Mouse (Mus musculus): Measurements from ENCODE around the gene Scaf1.

The Scaf1 gene

DNA sequence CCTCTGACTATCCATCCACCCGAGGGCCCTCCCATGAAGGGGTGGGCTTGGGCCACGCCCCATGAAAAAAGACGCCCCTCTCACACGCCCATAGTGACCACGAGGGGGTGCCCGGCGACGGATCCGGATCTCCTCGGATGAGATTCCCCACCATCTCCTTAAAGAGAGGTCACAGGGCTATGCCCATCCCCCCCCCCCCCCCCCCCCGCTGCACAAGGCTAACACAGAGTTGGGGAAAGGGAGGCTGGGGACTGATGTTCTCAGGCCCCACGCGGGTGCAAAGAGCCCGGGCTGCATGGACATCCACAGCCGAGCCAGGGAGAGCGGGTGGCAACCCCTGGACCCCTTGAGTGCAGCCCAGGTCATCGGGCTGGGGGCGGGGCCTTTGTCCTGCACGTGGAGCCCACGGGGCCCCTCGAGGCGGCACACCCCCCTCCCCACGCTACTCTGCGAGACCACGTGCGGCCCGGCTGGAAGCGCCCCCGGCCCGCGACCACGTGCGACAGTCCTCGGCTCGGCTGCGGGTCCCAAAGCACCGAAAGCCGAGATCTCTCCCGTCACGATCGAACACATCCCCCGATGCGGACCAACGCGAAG, 30.5 kb downstream of the Scaf1 start:
- DNase-seq (ENCODE audit: low read depth, low spot score) = peak; percentile 72

GRCm38 (mm10) chr7:44984833-44985164, 31.4 kb downstream of the Scaf1 start:
- DNase-seq (ENCODE audit: low read depth, low spot score) = no peak

DNA sequence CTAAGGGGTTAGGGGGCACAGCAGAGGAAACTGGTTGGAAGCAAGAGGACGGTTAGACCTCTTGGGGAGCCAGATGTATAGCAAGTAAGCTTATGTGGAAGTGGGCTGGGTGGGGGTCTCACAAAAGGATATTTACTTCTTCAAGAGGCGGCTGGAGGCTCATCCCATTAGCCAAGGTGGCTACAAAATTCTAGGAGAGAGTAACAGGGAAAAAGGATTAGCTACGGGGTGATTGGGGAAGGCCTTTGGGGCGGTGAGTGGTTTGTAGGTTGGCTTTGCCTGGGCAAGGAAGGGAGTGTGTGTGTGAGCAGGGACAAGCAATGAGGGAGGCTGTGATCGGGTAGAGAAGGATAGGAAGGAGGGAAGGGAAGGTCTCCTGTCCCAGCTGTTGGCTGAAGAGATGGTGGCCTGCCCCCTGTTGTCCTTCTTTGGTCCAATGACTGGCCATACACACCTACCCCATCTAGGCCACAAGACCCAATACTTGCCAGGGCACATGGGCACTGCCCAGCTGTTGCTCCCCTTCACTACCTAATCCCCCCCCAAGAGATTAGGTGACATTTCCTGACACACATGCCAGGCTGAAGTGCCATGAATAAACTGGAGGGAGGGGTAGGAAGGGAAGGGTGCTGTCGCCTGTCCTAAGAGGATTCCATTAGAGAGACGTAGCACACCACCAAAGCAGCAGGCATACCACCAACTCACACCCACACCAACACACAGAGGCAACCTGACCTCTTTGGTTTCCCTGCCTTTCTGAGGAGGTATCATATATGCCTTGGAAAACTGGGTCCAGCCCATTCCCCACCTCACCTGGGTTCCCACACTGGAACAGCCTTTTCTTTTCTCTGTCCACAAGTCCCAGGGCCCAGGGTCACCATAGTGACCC, 32.0 kb downstream of the Scaf1 start:
- DNase-seq (ENCODE audit: low read depth, low spot score) = no peak

DNA sequence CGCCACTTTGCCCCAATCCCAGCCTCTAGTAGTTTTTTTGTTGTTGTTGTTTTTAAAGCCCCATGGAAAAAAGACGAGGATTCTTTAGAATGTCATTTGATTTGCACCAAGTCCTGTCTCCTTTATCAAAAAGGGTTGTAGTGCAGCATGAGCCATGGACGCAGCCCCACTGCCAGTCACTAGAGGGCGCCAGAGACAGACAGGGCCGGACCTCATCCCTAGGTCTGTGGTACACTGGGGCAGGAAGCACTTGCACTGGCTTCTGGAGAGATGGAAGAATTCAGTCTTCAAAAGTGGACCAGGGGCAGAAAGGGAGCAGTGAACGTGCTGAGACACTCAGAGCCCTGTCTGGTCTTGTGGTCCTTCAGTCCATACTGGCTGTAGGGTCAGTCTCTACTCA, 33.1 kb downstream of the Scaf1 start:
- DNase-seq (ENCODE audit: low read depth, low spot score) = peak; percentile 89

GRCm38 (mm10) chr7:44981539-44981938, 34.6 kb downstream of the Scaf1 start:
- no peak for DNase-seq (ENCODE audit: low read depth, low spot score)

- DNase-seq (ENCODE audit: low read depth, low spot score) = no peak
These were observed 37.9 kb downstream of the Scaf1 start for GRCm38 (mm10) chr7:44978300-44978699.

GRCm38 (mm10) chr7:44975117-44975419, 41.1 kb downstream of the Scaf1 start:
- no peak for DNase-seq (ENCODE audit: low read depth, low spot score)

- DNase-seq (ENCODE audit: low read depth, low spot score) = peak; percentile 81
These were observed 41.6 kb downstream of the Scaf1 start, which contains the start of gene Cpt1c for GRCm38 (mm10) chr7:44974383-44975116. TSS of gene Cpt1c (minus strand) at chr7:44974851.

- DNase-seq (ENCODE audit: low read depth, low spot score) = peak; percentile 5
These were observed 42.6 kb downstream of the Scaf1 start for GRCm38 (mm10) chr7:44973415-44974130.

DNA sequence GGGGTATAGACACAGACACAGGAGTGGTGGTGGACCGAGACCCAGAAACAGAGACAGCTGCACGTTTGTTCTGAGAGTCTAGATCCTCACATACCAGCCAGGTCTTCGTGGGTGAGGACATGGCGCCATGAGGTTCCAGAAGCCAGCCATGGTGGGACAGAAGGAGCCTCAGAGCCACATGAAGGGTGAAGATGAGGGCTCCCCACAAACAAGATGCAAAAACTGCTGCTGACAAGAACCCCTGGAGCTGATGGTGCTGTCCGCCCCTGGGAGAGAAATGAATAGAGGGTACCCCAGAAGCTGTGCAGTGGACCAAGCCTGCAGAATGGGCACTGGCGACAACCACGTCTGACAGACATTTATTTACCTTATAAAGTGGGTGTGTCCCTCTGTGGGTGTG, 45.0 kb downstream of the Scaf1 start:
- DNase-seq (ENCODE audit: low read depth, low spot score) = no peak

DNA sequence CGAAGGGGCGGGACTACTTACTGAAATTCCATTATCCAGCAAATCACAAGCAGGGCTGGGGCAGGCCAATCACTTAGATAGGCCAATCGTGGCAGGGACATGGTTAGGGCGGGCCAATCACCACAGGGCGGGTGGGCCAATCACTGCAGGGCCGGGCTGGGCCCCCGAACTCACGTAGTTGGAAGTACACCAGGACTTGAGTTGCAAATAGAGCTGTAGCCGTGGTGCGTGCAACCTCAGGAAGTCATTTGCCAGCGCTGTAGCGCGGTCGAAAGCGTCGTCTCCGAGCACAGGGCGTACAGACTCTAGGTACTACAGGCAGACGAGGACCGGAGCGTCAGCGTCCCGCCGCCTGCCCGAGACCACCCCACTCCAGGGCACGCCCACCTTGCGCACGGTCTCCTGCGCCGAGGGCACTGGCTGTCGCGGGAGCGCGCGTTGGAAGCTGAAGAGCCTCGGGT, 45.9 kb downstream of the Scaf1 start:
- no peak for DNase-seq (ENCODE audit: low read depth, low spot score)

GRCm38 (mm10) chr7:44966638-44967037, 49.5 kb downstream of the Scaf1 start:
- DNase-seq (ENCODE audit: low read depth, low spot score) = no peak

GRCm38 (mm10) chr7:44965975-44966374, 50.2 kb downstream of the Scaf1 start:
- no peak for DNase-seq (ENCODE audit: low read depth, low spot score)

GRCm38 (mm10) chr7:44964990-44965389, 51.2 kb downstream of the Scaf1 start:
- no peak for DNase-seq (ENCODE audit: low read depth, low spot score)

DNA sequence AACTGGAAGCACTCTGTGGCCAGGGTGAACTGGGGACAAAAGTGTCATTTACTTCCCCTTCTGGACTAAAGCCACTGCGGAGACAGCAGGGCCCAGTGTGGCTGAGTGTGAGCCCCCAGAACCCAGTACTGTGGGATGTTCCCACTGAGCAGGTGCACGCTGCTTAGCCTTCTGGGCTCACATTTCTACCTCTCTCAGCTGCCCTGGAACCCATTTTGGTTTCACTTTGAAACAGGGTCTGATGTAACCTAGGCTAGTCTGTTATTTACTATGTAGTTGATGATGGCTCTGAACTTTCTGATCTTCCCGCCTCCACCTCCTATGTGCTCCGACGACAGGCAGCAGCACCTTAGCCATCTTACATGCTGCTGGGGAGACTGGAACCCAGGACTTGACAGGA, 53.3 kb downstream of the Scaf1 start:
- DNase-seq (ENCODE audit: low read depth, low spot score) = no peak

GRCm38 (mm10) chr7:44962337-44962736, 53.8 kb downstream of the Scaf1 start:
- no peak for DNase-seq (ENCODE audit: low read depth, low spot score)

GRCm38 (mm10) chr7:44960512-44960910, 55.7 kb downstream of the Scaf1 start:
- no peak for DNase-seq (ENCODE audit: low read depth, low spot score)

GRCm38 (mm10) chr7:44959874-44960511, 56.2 kb downstream of the Scaf1 start:
- DNase-seq (ENCODE audit: low read depth, low spot score) = no peak

DNA sequence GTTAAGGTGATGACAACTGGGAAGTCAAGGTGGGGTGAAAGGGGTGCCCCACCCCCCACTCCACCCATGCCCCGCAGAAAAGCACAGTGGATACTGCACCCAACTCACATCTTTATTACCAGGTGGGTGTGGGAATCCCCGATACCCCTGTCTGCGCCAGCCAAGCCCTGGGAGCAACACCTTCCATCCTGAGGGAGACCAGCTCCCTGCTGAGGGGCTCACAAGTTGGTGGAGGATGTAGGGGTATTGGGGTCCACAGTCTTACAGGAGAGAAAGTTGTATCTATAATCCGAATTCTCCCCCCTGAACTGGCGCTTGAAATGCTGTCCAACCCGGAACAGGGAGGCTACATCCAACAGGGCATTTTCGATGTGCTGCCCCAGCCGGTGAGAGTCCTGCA, 56.9 kb downstream of the Scaf1 start:
- no peak for DNase-seq (ENCODE audit: low read depth, low spot score)

DNA sequence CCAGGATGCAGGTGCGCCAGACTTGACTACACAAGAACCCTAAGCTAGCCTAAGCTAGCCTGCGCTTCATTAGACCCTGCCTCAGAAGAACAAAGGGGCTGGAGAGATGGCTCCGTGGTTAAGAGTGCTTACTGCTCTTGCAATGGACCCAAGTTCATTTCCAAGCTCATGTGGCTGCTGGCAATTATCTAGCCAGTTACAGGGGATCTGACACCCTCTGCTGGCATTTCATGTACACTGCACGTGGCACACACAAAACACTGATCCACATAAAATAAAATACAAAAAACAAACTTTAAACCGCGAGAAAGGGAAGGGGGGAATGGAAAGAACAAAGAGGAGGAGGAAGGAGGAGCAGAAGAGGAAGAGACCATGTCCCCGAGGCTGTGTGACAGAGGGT, 58.0 kb downstream of the Scaf1 start:
- DNase-seq (ENCODE audit: low read depth, low spot score) = peak; percentile 64

GRCm38 (mm10) chr7:44957183-44957835, 58.9 kb downstream of the Scaf1 start:
- DNase-seq (ENCODE audit: low read depth, low spot score) = no peak

Data from 3T3-L1 (cell line).